Mouse (Mus musculus) adipose tissue, adult 10 weeks (tissue): ENCODE measurements around the gene Lrrc30. TPM values are rescaled to one million over a fixed set of nuclear protein-coding genes. Genes with fewer than 3 reads are reported as not detected.

ENCODE experiments used
- polyA plus RNA-seq: library from polyadenylated mRNA; stranded (reverse); fragments of 350-450 nt; fragmentation: Illumina TruSeq; extraction: RNeasy Lipid Tissue Mini Kit (QIAGEN cat#74804); gene quantifications from one replicate; pipeline ENCODE4 v1.2.3, GENCODE M21; 2014; ENCODE audit warnings: low read depth, low replicate concordance

Gene Lrrc30
- not detected for polyA plus RNA-seq

GRCm38 (mm10) chr17:67632676-67633339 is at the start of gene Lrrc30:
Gene Lrrc30, minus strand, starts transcription at chr17:67632723.

Other genes starting within 250 kb of the Lrrc30 start
- 8.0 TPM for gene Lama1, start 64.5 kb upstream of the Lrrc30 start, polyA plus RNA-seq